Mouse (Mus musculus): ENCODE data around the gene Pabpc6. TPM values are rescaled to one million over a fixed set of nuclear protein-coding genes. Genes with fewer than 3 reads are reported as not detected.

The Pabpc6 gene
- polyA plus RNA-seq (2017; shearing (Covaris generic)) = not detected

GRCm38 (mm10) chr17:9669283-9669905 lies at the start of gene Pabpc6:
TSS of gene Pabpc6 (minus strand) at chr17:9669717.

Other genes starting within 250 kb of the Pabpc6 start
- gene Gm17728, start 247.7 kb downstream of the Pabpc6 start, polyA plus RNA-seq (2017; shearing (Covaris generic)) = not detected